15 mouse cellular contexts compared by ENCODE assay signal in the genomic region with DNA sequence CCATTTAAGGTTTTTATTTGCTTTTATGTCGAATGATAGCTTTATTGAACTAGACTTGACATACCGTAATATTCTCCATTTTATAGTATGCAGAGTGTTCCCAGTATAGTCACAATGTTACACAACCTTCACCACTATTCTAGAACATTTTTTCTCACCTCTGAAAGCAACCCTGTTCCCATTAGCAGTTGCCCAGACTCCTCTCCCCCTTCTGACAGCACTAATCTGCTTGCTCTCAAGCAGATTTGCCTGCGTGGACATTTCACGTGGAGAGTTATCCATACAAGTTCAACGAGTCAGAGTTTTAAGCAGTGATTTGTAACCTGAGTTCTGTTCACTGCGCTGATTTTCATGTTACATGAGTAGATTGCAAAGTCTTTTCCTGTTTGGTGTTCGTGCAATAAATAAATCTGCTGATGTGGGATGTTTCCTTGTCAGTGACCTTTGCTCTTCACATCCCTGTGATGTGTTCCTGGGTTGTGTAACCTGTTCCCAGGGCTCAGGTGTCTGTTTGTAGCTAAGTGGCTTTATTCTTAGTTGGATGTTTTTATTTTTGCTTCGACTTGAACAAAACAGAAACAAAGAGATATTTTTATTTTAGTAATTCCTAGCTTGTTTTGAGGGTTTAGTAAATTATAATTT. TPM values are rescaled to one million over a fixed set of nuclear protein-coding genes. Genes with fewer than 3 reads are reported as not detected.
DNase-seq lines count a peak whose midpoint lies in the region; TF ChIP-seq lines count a peak whose summit lies in the region.
"Had no signal": no experiment of that assay in that cellular context is flagged by ENCODE, and none has a peak within 500 bp of the region (broad histone marks: within the 10 kb centered on the region; RNA-seq: fewer than 3 reads in every experiment).

No protein-coding gene starts in this region.

- H3K27ac ChIP-seq in layer of hippocampus, adult 2 months, result peak overlapping the region; percentile 39; the same call in 1 of the 2 replicates
- H3K27ac ChIP-seq: embryonic facial prominence, embryonic 12.5 days; limb, embryonic 13.5 days had no signal

- peak; percentile 78 for DNase-seq in gastrocnemius, adult 18-20 months (ENCODE audit: low spot score)
- DNase-seq in gastrocnemius, postnatal 4 days (ENCODE audit: low spot score in 2 of 2), result no peak
- DNase-seq in layer of hippocampus, adult 2 months (ENCODE audit: low spot score in 2 of 2), result no peak
- no peak for DNase-seq in layer of hippocampus, adult 11-12 months (ENCODE audit: low spot score)
- DNase-seq in kidney, postnatal 25 days, result peak; percentile 49 to 78
- peak; percentile 94 for DNase-seq in skeletal muscle tissue, adult 2 months (ENCODE audit: low read depth, low spot score)
- DNase-seq in cerebellum, postnatal 4 days (ENCODE audit: low spot score in 2 of 2), result no peak
- DNase-seq in B cell, adult 2 months, result no peak
- DNase-seq: cerebellum, adult 11-12 months; heart, postnatal 10 days; lung, postnatal 14 days; spleen, adult 18-20 months; thymus, postnatal 36 days had no signal

- no peak overlapping the region for H3K4me3 ChIP-seq in layer of hippocampus, adult 2 months
- H3K4me3 ChIP-seq: embryonic facial prominence, embryonic 12.5 days; limb, embryonic 13.5 days had no signal

- no peak for TF ChIP-seq CTCF in layer of hippocampus, adult 2 months (conservative IDR thresholded peaks at IDR 0.05)

RNA-seq across cellular contexts. Expression of gene Sar1b, which starts 4.2 kb away (rescaled TPM):
- total RNA-seq in gastrocnemius, adult 18-20 months (2021), result 100 to 1,000 TPM; 433 to 496 TPM
- total RNA-seq in gastrocnemius, postnatal 4 days (2021), result 10 to 100 TPM; 68.2 to 70.9 TPM
- 10 to 100 TPM; 71.7 to 72.0 TPM for total RNA-seq in layer of hippocampus, adult 2 months (2021)

RNA-seq across cellular contexts. Expression of gene Sec24a, which starts 4.3 kb away (rescaled TPM):
- total RNA-seq in gastrocnemius, adult 18-20 months (2021), result 10 to 100 TPM; 32.4 to 42.5 TPM
- 10 to 100 TPM; 23.4 to 28.3 TPM for total RNA-seq in gastrocnemius, postnatal 4 days (2021)
- 10 to 100 TPM; 17.6 to 21.6 TPM for total RNA-seq in layer of hippocampus, adult 2 months (2021)

Comparison
In these comparisons a context has a peak if more than half of its experiments do, and no peak if none do; other contexts are left out.
1. DNase-seq: peak in gastrocnemius, adult 18-20 months (single experiment), kidney, postnatal 25 days (2 of 2) and skeletal muscle tissue, adult 2 months (single experiment); none in gastrocnemius, postnatal 4 days (0 of 2), layer of hippocampus, adult 2 months (0 of 2), layer of hippocampus, adult 11-12 months (single experiment), cerebellum, postnatal 4 days (0 of 2) and B cell, adult 2 months (0 of 2).
2. RNA of gene Sar1b, which starts 4.2 kb away (total RNA-seq): 433 to 496 TPM in gastrocnemius, adult 18-20 months; 71.7 to 72.0 TPM in layer of hippocampus, adult 2 months and 68.2 to 70.9 TPM in gastrocnemius, postnatal 4 days; every median in the first group is over 4 times any median in the second.